Mouse (Mus musculus) E14TG2a.4 (cell line): ENCODE measurements around the gene Zbtb40.

Experiments used
- CTCF ChIP-seq: conservative IDR thresholded peaks from 2 replicates; pipeline ENCODE4 v1.5.1; 2014; ENCODE audit warnings: low read length
- NANOG ChIP-seq: IDR thresholded peaks from 2 replicates; pipeline ENCODE4 v1.6.1; 2014; ENCODE audit warnings: borderline replicate concordance, low read length, mixed read lengths
- POU5F1 ChIP-seq: IDR thresholded peaks from 2 replicates; pipeline ENCODE4 v1.6.1; 2014; ENCODE audit warnings: low read length, borderline replicate concordance

GRCm38 (mm10) chr4:137071204-137071603 lies 22.6 kb upstream of the Zbtb40 start:
- no peak for TF ChIP-seq CTCF
- TF ChIP-seq NANOG = no peak
- no peak for TF ChIP-seq POU5F1
